Mouse (Mus musculus) intestine, embryonic 16.5 days (tissue): ENCODE measurements around the gene Gm11020. TPM values are rescaled to one million over a fixed set of nuclear protein-coding genes. Genes with fewer than 3 reads are reported as not detected.
"Not testable (repeated sequence)": the region's sequence is repeated elsewhere in the genome, so short reads cannot be mapped to it uniquely, and the experiment has no call there.

Source experiments
- ATAC-seq: fragments of 200-750 bp; cut with Nextera tagmentation; 2 replicates; pipeline ENCODE4 v1.8.0; 2017; ENCODE audit warnings: moderate TSS enrichment, moderate library complexity
- H3K27ac ChIP-seq: fragments of 300-500 bp; sonication (generic); 2 replicates; pipeline ENCODE4 v1.5.1; 2014; ENCODE audit warnings: mild to moderate bottlenecking, low read length
- H3K27me3 ChIP-seq: fragments of 300-500 bp; sonication (generic); replicated peaks from 2 replicates; pipeline ENCODE4 v1.6.1; 2014; ENCODE audit warnings: low read length, control low read depth, mixed read lengths; ENCODE audit not compliant: control insufficient read depth, insufficient read depth
- H3K36me3 ChIP-seq: fragments of 300-500 bp; sonication (generic); 2 replicates; pipeline ENCODE4 v1.6.1; 2014; ENCODE audit warnings: low read length, control low read depth; ENCODE audit not compliant: control insufficient read depth, insufficient read depth
- H3K4me1 ChIP-seq: fragments of 300-500 bp; sonication (generic); 2 replicates; pipeline ENCODE4 v1.6.1; 2014; ENCODE audit warnings: low read length, control low read depth, mixed read lengths; ENCODE audit not compliant: control insufficient read depth, insufficient read depth
- H3K4me2 ChIP-seq: fragments of 300-500 bp; sonication (generic); 2 replicates; pipeline ENCODE4 v1.6.1; 2014; ENCODE audit warnings: low read depth, low read length, control low read depth
- H3K4me3 ChIP-seq: fragments of 300-500 bp; sonication (generic); 2 replicates; pipeline ENCODE4 v1.5.1; 2014; ENCODE audit warnings: mild to moderate bottlenecking, low read length
- H3K9ac ChIP-seq: fragments of 300-500 bp; sonication (generic); 2 replicates; pipeline ENCODE4 v1.6.1; 2014; ENCODE audit warnings: low read depth, low read length
- H3K9me3 ChIP-seq: fragments of 300-500 bp; sonication (generic); 2 replicates; pipeline ENCODE4 v1.6.1; 2016; ENCODE audit warnings: low read length, control low read depth; ENCODE audit not compliant: control insufficient read depth
- WGBS: fragments of 180-500 bp; shearing (Covaris S2); extraction: QIAGEN DNeasy Blood & Tissue Kit; methylation state at CpG from one replicate; pipeline ENCODE4 v1.1.7; 2014; 5-methylcytosine and 5-hydroxymethylcytosine counted together
- polyA plus RNA-seq: library from polyadenylated mRNA; unstranded; fragments of >200 nt; fragmentation: Nextera tagmentation; extraction: Ambion mirVana; gene quantifications from 2 replicates; pipeline ENCODE4 v1.2.1, GENCODE M21; 2015

The Gm11020 gene
- polyA plus RNA-seq, 1 experiment from 2014 or later, result not detected

- WGBS, result 90% methylated on average over 12 of the region's 12 CpGs
- not testable (repeated sequence) for H3K36me3 ChIP-seq
Measured at GRCm38 (mm10) chr8:104321930-104322329, 563 bp downstream of the Gm11020 start, which contains the start of gene Cmtm2b. Gene Cmtm2b (plus strand): TSS chr8:104322230.

GRCm38 (mm10) chr8:104332665-104333631 is 11.6 kb downstream of the Gm11020 start:
- Histone ChIP-seq H3K36me3 (no peaks in the 10 kb centered on the region), H3K27me3 (no peaks in the 10 kb centered on the region), H3K4me3 (no peak overlapping the region), H3K27ac (no peak overlapping the region), H3K9ac (no peak overlapping the region), H3K4me2 (no peak overlapping the region), H3K9me3 (no peaks in the 10 kb centered on the region), H3K4me1 (no peaks in the 10 kb centered on the region)
- WGBS, result 76% methylated on average over 5 of the region's 5 CpGs
- ATAC-seq, result no peak

More at GRCm38 (mm10) chr8:104321930-104322329, 563 bp downstream of the Gm11020 start, which contains the start of gene Cmtm2b:
- ATAC-seq, H3K4me1 ChIP-seq, H3K27me3 ChIP-seq, H3K9ac ChIP-seq, H3K4me2 ChIP-seq, H3K9me3 ChIP-seq, H3K27ac ChIP-seq, H3K4me3 ChIP-seq: not testable (repeated sequence)

- no peak for ATAC-seq
- WGBS, result 56% methylated on average over 5 of the region's 5 CpGs
Measured at GRCm38 (mm10) chr8:104333786-104334185, 12.4 kb downstream of the Gm11020 start.

GRCm38 (mm10) chr8:104334196-104334595 is 12.8 kb downstream of the Gm11020 start:
- no peak for ATAC-seq
- WGBS, result 71% methylated on average over 1 of the region's 1 CpGs
- H3K4me3 ChIP-seq, result no peak overlapping the region

More at GRCm38 (mm10) chr8:104333786-104334185, 12.4 kb downstream of the Gm11020 start:
- Histone ChIP-seq H3K4me2 (no peak overlapping the region), H3K9me3 (no peaks in the 10 kb centered on the region), H3K27ac (no peak overlapping the region), H3K4me3 (no peak overlapping the region), H3K27me3 (no peaks in the 10 kb centered on the region), H3K9ac (no peak overlapping the region), H3K36me3 (no peaks in the 10 kb centered on the region), H3K4me1 (no peaks in the 10 kb centered on the region)

GRCm38 (mm10) chr8:104336806-104337205 is 15.4 kb downstream of the Gm11020 start:
- H3K4me2 ChIP-seq, result no peak overlapping the region
- WGBS, result 83% methylated on average over 1 of the region's 1 CpGs
- H3K9me3 ChIP-seq, result no peaks in the 10 kb centered on the region
- no peak for ATAC-seq
- no peak overlapping the region for H3K4me3 ChIP-seq
- H3K9ac ChIP-seq, result no peak overlapping the region
- H3K27me3 ChIP-seq, result no peaks in the 10 kb centered on the region
- H3K4me1 ChIP-seq, result peaks cover 3% of the 10 kb centered on the region
- no peak overlapping the region for H3K27ac ChIP-seq
- H3K36me3 ChIP-seq, result no peaks in the 10 kb centered on the region

More at GRCm38 (mm10) chr8:104334196-104334595, 12.8 kb downstream of the Gm11020 start:
- no peak overlapping the region for H3K9ac ChIP-seq
- no peak overlapping the region for H3K27ac ChIP-seq
- no peak overlapping the region for H3K4me2 ChIP-seq
- H3K9me3 ChIP-seq, result no peaks in the 10 kb centered on the region
- no peaks in the 10 kb centered on the region for H3K4me1 ChIP-seq
- no peaks in the 10 kb centered on the region for H3K27me3 ChIP-seq
- no peaks in the 10 kb centered on the region for H3K36me3 ChIP-seq

- Histone ChIP-seq H3K27ac (no peak overlapping the region), H3K4me1 (peaks cover 5% of the 10 kb centered on the region), H3K4me2 (no peak overlapping the region), H3K4me3 (no peak overlapping the region), H3K9me3 (no peaks in the 10 kb centered on the region), H3K27me3 (no peaks in the 10 kb centered on the region), H3K36me3 (no peaks in the 10 kb centered on the region), H3K9ac (no peak overlapping the region)
- 51% methylated on average over 3 of the region's 3 CpGs for WGBS
- ATAC-seq, result no peak
Measured at GRCm38 (mm10) chr8:104337890-104338289, 16.5 kb downstream of the Gm11020 start.

- Histone ChIP-seq H3K9me3 (no peaks in the 10 kb centered on the region), H3K27ac (peak within 1 kb of the TSS; percentile 82), H3K36me3 (no peaks in the 10 kb centered on the region), H3K4me2 (peak within 1 kb of the TSS; percentile 63), H3K4me3 (peak within 1 kb of the TSS; percentile 63), H3K27me3 (no peaks in the 10 kb centered on the region), H3K9ac (peak within 1 kb of the TSS; percentile 87), H3K4me1 (peaks cover 13% of the 10 kb centered on the region)
- no peak for ATAC-seq
- WGBS, result 20% methylated on average over 17 of the region's 18 CpGs
Measured at GRCm38 (mm10) chr8:104339229-104339982, 18.0 kb downstream of the Gm11020 start, which contains the start of gene Cmtm3. Gene Cmtm3 (plus strand): TSS chr8:104339410.

- peaks cover 13% of the 10 kb centered on the region for H3K4me1 ChIP-seq
- H3K9ac ChIP-seq, result peak overlapping the region; percentile 87
- no peaks in the 10 kb centered on the region for H3K36me3 ChIP-seq
- H3K4me2 ChIP-seq, result peak overlapping the region; percentile 63
- WGBS, result 1% methylated on average over 6 of the region's 6 CpGs
- no peaks in the 10 kb centered on the region for H3K9me3 ChIP-seq
- no peaks in the 10 kb centered on the region for H3K27me3 ChIP-seq
- no peak for ATAC-seq
- H3K4me3 ChIP-seq, result peak overlapping the region; percentile 63
- H3K27ac ChIP-seq, result peak overlapping the region; percentile 82
Measured at GRCm38 (mm10) chr8:104339983-104340232, 18.5 kb downstream of the Gm11020 start.
